Mouse (Mus musculus): Measurements from ENCODE around the gene Kcnk2. TPM values are rescaled to one million over a fixed set of nuclear protein-coding genes. Genes with fewer than 3 reads are reported as not detected.

Gene Kcnk2
- polyA plus RNA-seq, 1 experiment = not detected

GRCm38 (mm10) chr1:189232829-189233228 is 169.2 kb downstream of the Kcnk2 start:
- Histone ChIP-seq H3K4me3 (ENCODE audit: insufficient read depth, low read length) (no peak overlapping the region), H3K4me1 (ENCODE audit: control insufficient read depth, insufficient read depth, low read length) (0 out of 2 replicates have a peak, but pooled peaks cover 3% of the 10 kb centered on the region), H3K27ac (ENCODE audit: insufficient read depth, low read depth, low read length) (no peak overlapping the region)
- TF ChIP-seq CTCF (IDR thresholded peaks at IDR 0.05; ENCODE audit: low read depth, low read length) = no peak
- TF ChIP-seq POLR2A (IDR thresholded peaks at IDR 0.05; ENCODE audit: borderline replicate concordance, low read depth, low read length) = no peak

- H3K27ac ChIP-seq (ENCODE audit: insufficient read depth, low read depth, low read length) = no peak overlapping the region
- H3K4me3 ChIP-seq (ENCODE audit: insufficient read depth, low read length) = no peak overlapping the region
- no peak for TF ChIP-seq CTCF (IDR thresholded peaks at IDR 0.05; ENCODE audit: low read depth, low read length)
- TF ChIP-seq POLR2A (IDR thresholded peaks at IDR 0.05; ENCODE audit: borderline replicate concordance, low read depth, low read length) = no peak
- 0 out of 2 replicates have a peak, but pooled peaks cover 3% of the 10 kb centered on the region for H3K4me1 ChIP-seq (ENCODE audit: control insufficient read depth, insufficient read depth, low read length)
Measured at GRCm38 (mm10) chr1:189228222-189229084, 173.6 kb downstream of the Kcnk2 start.

- no peak overlapping the region for H3K4me3 ChIP-seq (ENCODE audit: insufficient read depth, low read length)
- TF ChIP-seq POLR2A (IDR thresholded peaks at IDR 0.05; ENCODE audit: borderline replicate concordance, low read depth, low read length) (no peak), CTCF (IDR thresholded peaks at IDR 0.05; ENCODE audit: low read depth, low read length) (no peak)
- 0 out of 2 replicates have a peak, but pooled peaks cover 3% of the 10 kb centered on the region for H3K4me1 ChIP-seq (ENCODE audit: control insufficient read depth, insufficient read depth, low read length)
- no peak overlapping the region for H3K27ac ChIP-seq (ENCODE audit: insufficient read depth, low read depth, low read length)
Measured at GRCm38 (mm10) chr1:189227479-189227878, 174.6 kb downstream of the Kcnk2 start.

- no peak overlapping the region for H3K4me3 ChIP-seq (ENCODE audit: insufficient read depth, low read length)
- TF ChIP-seq CTCF (IDR thresholded peaks at IDR 0.05; ENCODE audit: low read depth, low read length) (no peak), POLR2A (IDR thresholded peaks at IDR 0.05; ENCODE audit: borderline replicate concordance, low read depth, low read length) (no peak)
- no peak overlapping the region for H3K27ac ChIP-seq (ENCODE audit: insufficient read depth, low read depth, low read length)
- no peaks in the 10 kb centered on the region for H3K4me1 ChIP-seq (ENCODE audit: control insufficient read depth, insufficient read depth, low read length)
Measured at GRCm38 (mm10) chr1:189219051-189219450, 183.0 kb downstream of the Kcnk2 start.

GRCm38 (mm10) chr1:189217751-189218564 is 184.1 kb downstream of the Kcnk2 start:
- Histone ChIP-seq H3K4me1 (ENCODE audit: control insufficient read depth, insufficient read depth, low read length) (no peaks in the 10 kb centered on the region), H3K4me3 (ENCODE audit: insufficient read depth, low read length) (no peak overlapping the region), H3K27ac (ENCODE audit: insufficient read depth, low read depth, low read length) (no peak overlapping the region)
- TF ChIP-seq POLR2A (IDR thresholded peaks at IDR 0.05; ENCODE audit: borderline replicate concordance, low read depth, low read length) (no peak), CTCF (IDR thresholded peaks at IDR 0.05; ENCODE audit: low read depth, low read length) (no peak)

- Histone ChIP-seq H3K27ac (ENCODE audit: insufficient read depth, low read depth, low read length) (no peak overlapping the region), H3K4me3 (ENCODE audit: insufficient read depth, low read length) (no peak overlapping the region), H3K4me1 (ENCODE audit: control insufficient read depth, insufficient read depth, low read length) (no peaks in the 10 kb centered on the region)
- TF ChIP-seq CTCF (IDR thresholded peaks at IDR 0.05; ENCODE audit: low read depth, low read length) (no peak), POLR2A (IDR thresholded peaks at IDR 0.05; ENCODE audit: borderline replicate concordance, low read depth, low read length) (no peak)
Measured at GRCm38 (mm10) chr1:189215131-189215530, 186.9 kb downstream of the Kcnk2 start.

GRCm38 (mm10) chr1:189214477-189214876 is 187.6 kb downstream of the Kcnk2 start:
- H3K4me1 ChIP-seq (ENCODE audit: control insufficient read depth, insufficient read depth, low read length) = no peaks in the 10 kb centered on the region
- no peak overlapping the region for H3K4me3 ChIP-seq (ENCODE audit: insufficient read depth, low read length)
- no peak overlapping the region for H3K27ac ChIP-seq (ENCODE audit: insufficient read depth, low read depth, low read length)
- TF ChIP-seq CTCF (IDR thresholded peaks at IDR 0.05; ENCODE audit: low read depth, low read length) = no peak
- TF ChIP-seq POLR2A (IDR thresholded peaks at IDR 0.05; ENCODE audit: borderline replicate concordance, low read depth, low read length) = no peak

GRCm38 (mm10) chr1:189209715-189210108 is 192.4 kb downstream of the Kcnk2 start:
- H3K4me3 ChIP-seq (ENCODE audit: insufficient read depth, low read length) = no peak overlapping the region
- H3K4me1 ChIP-seq (ENCODE audit: control insufficient read depth, insufficient read depth, low read length) = no peaks in the 10 kb centered on the region
- no peak overlapping the region for H3K27ac ChIP-seq (ENCODE audit: insufficient read depth, low read depth, low read length)
- TF ChIP-seq POLR2A (IDR thresholded peaks at IDR 0.05; ENCODE audit: borderline replicate concordance, low read depth, low read length) (no peak), CTCF (IDR thresholded peaks at IDR 0.05; ENCODE audit: low read depth, low read length) (no peak)

- H3K27ac ChIP-seq (ENCODE audit: insufficient read depth, low read depth, low read length) = no peak overlapping the region
- TF ChIP-seq POLR2A (IDR thresholded peaks at IDR 0.05; ENCODE audit: borderline replicate concordance, low read depth, low read length) (no peak), CTCF (IDR thresholded peaks at IDR 0.05; ENCODE audit: low read depth, low read length) (no peak)
- no peaks in the 10 kb centered on the region for H3K4me1 ChIP-seq (ENCODE audit: control insufficient read depth, insufficient read depth, low read length)
- H3K4me3 ChIP-seq (ENCODE audit: insufficient read depth, low read length) = no peak overlapping the region
Measured at GRCm38 (mm10) chr1:189209029-189209714, 192.9 kb downstream of the Kcnk2 start.

All from bone marrow macrophage, adult 2 months (primary cell).